Mouse (Mus musculus): ENCODE results near the gene Idh2. TPM values are rescaled to one million over a fixed set of nuclear protein-coding genes. Genes with fewer than 3 reads are reported as not detected.

Idh2 gene
- polyA plus RNA-seq, 1 experiment from 2014 or later = 215 TPM

Other genes with a start within 250 kb of the Idh2 start
- gene Ap3s2, start 194.7 kb downstream of the Idh2 start, polyA plus RNA-seq (2015; fragmentation: Nextera tagmentation; extraction: Ambion mirVana) = 37.9 and 48.2 TPM in 2 replicates
- 19.6 and 21.0 TPM in 2 replicates for gene Arpin, start 180.0 kb downstream of the Idh2 start, polyA plus RNA-seq (2015; fragmentation: Nextera tagmentation; extraction: Ambion mirVana)
- gene Zfp710, start 90.6 kb downstream of the Idh2 start, polyA plus RNA-seq (2015; fragmentation: Nextera tagmentation; extraction: Ambion mirVana) = 13.6 and 14.9 TPM in 2 replicates
- gene Sema4b, start 71.4 kb upstream of the Idh2 start, polyA plus RNA-seq (2015; fragmentation: Nextera tagmentation; extraction: Ambion mirVana) = 21.1 and 24.3 TPM in 2 replicates
- gene Cib1, start 117.4 kb upstream of the Idh2 start, polyA plus RNA-seq (2015; fragmentation: Nextera tagmentation; extraction: Ambion mirVana) = 42.4 and 42.6 TPM in 2 replicates
- gene Gdpgp1, start 117.5 kb upstream of the Idh2 start, polyA plus RNA-seq (2015; fragmentation: Nextera tagmentation; extraction: Ambion mirVana) = 4.5 and 4.9 TPM in 2 replicates
- gene Ttll13, start 131.0 kb upstream of the Idh2 start, polyA plus RNA-seq (2015; fragmentation: Nextera tagmentation; extraction: Ambion mirVana) = 3.3 TPM in 2 replicates
- gene Ngrn, start 145.8 kb upstream of the Idh2 start, polyA plus RNA-seq (2015; fragmentation: Nextera tagmentation; extraction: Ambion mirVana) = 71.6 and 75.9 TPM in 2 replicates
- gene Vps33b, start 154.3 kb upstream of the Idh2 start, polyA plus RNA-seq (2015; fragmentation: Nextera tagmentation; extraction: Ambion mirVana) = 23.7 and 30.3 TPM in 2 replicates
- gene Prc1, start 179.1 kb upstream of the Idh2 start, polyA plus RNA-seq (2015; fragmentation: Nextera tagmentation; extraction: Ambion mirVana) = 34.9 and 41.2 TPM in 2 replicates
- 9.9 and 11.5 TPM in 2 replicates for gene Rccd1, start 209.1 kb upstream of the Idh2 start, polyA plus RNA-seq (2015; fragmentation: Nextera tagmentation; extraction: Ambion mirVana)
- gene Unc45a, start 225.6 kb upstream of the Idh2 start, polyA plus RNA-seq (2015; fragmentation: Nextera tagmentation; extraction: Ambion mirVana) = 57.0 and 65.7 TPM in 2 replicates
- 21.3 and 26.7 TPM in 2 replicates for gene Hddc3, start 227.7 kb upstream of the Idh2 start, polyA plus RNA-seq (2015; fragmentation: Nextera tagmentation; extraction: Ambion mirVana)